Mouse (Mus musculus) cerebellum, adult 8-10 months (tissue): ENCODE results near the gene Zpr1.

Experiments used
- DNase-seq: peaks from one replicate; pipeline ENCODE4 v3.0.0; 2022

The Zpr1 gene

GRCm38 (mm10) chr9:46329801-46330585 lies 57.1 kb downstream of the Zpr1 start:
- no peak for DNase-seq

- DNase-seq, result no peak
These were observed 57.7 kb downstream of the Zpr1 start for GRCm38 (mm10) chr9:46330586-46330895.

GRCm38 (mm10) chr9:46331301-46331700 lies 58.4 kb downstream of the Zpr1 start:
- no peak for DNase-seq
